Mouse (Mus musculus) heart, embryonic 16.5 days (tissue): ENCODE measurements around the gene Gm26566. TPM values are rescaled to one million over a fixed set of nuclear protein-coding genes. Genes with fewer than 3 reads are reported as not detected.
"Not testable (repeated sequence)": the region's sequence is repeated elsewhere in the genome, so short reads cannot be mapped to it uniquely, and the experiment has no call there.

Experiments used
- ATAC-seq: fragments of 200-750 bp; cut with Nextera tagmentation; replicated peaks from 2 replicates; pipeline ENCODE4 v1.8.0; 2017; ENCODE audit warnings: moderate number of reproducible peaks; ENCODE audit not compliant: insufficient read depth, low FRiP score; ENCODE audit errors: extremely low read depth
- H3K27ac ChIP-seq: fragments of 300-500 bp; sonication (generic); 2 replicates; pipeline ENCODE4 v1.5.1; 2014; ENCODE audit warnings: mild to moderate bottlenecking, low read length, control low read depth, moderate library complexity
- H3K27me3 ChIP-seq: fragments of 300-500 bp; sonication (generic); 2 replicates; pipeline ENCODE4 v1.6.1; 2014; ENCODE audit warnings: low read length, mixed read lengths; ENCODE audit not compliant: control insufficient read depth, insufficient read depth
- H3K36me3 ChIP-seq: fragments of 300-500 bp; sonication (generic); 2 replicates; pipeline ENCODE4 v1.6.1; 2014; ENCODE audit not compliant: control insufficient read depth, insufficient read depth
- H3K4me1 ChIP-seq: fragments of 300-500 bp; sonication (generic); 2 replicates; pipeline ENCODE4 v1.6.1; 2014; ENCODE audit warnings: low read length, mixed read lengths; ENCODE audit not compliant: control insufficient read depth, insufficient read depth
- H3K4me2 ChIP-seq: fragments of 300-500 bp; sonication (generic); 2 replicates; pipeline ENCODE4 v1.6.1; 2014; ENCODE audit warnings: low read depth, mild to moderate bottlenecking, control low read depth, low read length
- H3K4me3 ChIP-seq: fragments of 300-500 bp; sonication (generic); 2 replicates; pipeline ENCODE4 v1.5.1; 2014; ENCODE audit warnings: mild to moderate bottlenecking, control low read depth, low read length
- H3K9ac ChIP-seq: fragments of 300-500 bp; sonication (generic); 2 replicates; pipeline ENCODE4 v1.6.1; 2014; ENCODE audit warnings: low read length, control low read depth
- H3K9me3 ChIP-seq: fragments of 300-500 bp; sonication (generic); replicated peaks from 2 replicates; pipeline ENCODE4 v1.6.1; 2016; ENCODE audit warnings: low read length; ENCODE audit not compliant: control insufficient read depth
- WGBS: fragments of 180-500 bp; shearing (Covaris S2); extraction: QIAGEN DNeasy Blood & Tissue Kit; methylation state at CpG from one replicate; pipeline ENCODE4 v1.1.7; 2014; 5-methylcytosine and 5-hydroxymethylcytosine counted together
- polyA plus RNA-seq: library from polyadenylated mRNA; unstranded; fragments of >200 nt; fragmentation: Nextera tagmentation; extraction: Ambion mirVana; gene quantifications from 2 replicates; pipeline ENCODE4 v1.2.1, GENCODE M21; 2015

Gene Gm26566
- polyA plus RNA-seq, 1 experiment from 2014 or later = 0.76 TPM

DNA sequence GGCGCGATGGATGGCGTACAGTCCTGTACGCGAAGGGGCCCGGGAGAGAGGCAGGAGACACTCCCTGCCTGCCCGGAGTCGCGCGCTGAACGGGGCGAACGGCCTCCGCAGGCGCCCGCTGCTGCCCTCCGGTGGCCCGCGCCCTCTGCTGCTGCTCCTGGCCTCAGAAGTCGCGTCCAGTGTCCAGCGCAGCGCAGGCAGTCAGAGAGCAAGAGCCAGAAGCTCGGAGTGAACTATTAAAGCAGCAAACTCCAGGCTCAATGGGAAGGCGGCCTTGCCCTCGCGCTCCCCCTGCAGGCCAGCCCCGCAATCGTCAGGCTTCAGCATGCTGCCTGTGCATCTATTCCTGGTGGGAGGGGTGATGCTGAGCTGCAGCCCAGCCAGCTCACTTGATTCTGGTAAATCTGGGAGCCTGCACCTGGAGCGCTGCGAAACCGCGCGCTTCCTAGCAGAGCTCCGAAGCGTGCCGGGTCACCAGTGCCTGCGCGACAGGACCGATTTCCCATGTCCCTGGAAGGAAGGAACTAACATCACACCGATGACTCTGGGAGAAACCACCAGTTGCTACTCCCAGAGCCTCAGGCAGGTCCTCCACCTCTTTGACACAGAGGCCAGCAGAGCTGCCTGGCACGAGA lies 41.9 kb downstream of the Gm26566 start:
- H3K4me2 ChIP-seq = peak overlapping the region; percentile 53
- not testable (repeated sequence) for H3K4me1 ChIP-seq, H3K9me3 ChIP-seq, H3K27me3 ChIP-seq, ATAC-seq, H3K36me3 ChIP-seq
- H3K4me3 ChIP-seq = peak overlapping the region; percentile 32
- 2% methylated on average over 26 of the region's 42 CpGs for WGBS
- H3K9ac ChIP-seq = peak overlapping the region; percentile 38; the same call in 1 of the 2 replicates
- H3K27ac ChIP-seq = peak overlapping the region; percentile 61

Other genes with a start within 250 kb of the Gm26566 start
- gene Ifnb1, start 199.0 kb upstream of the Gm26566 start, polyA plus RNA-seq = not detected in 2 replicates
- gene Ifna15, start 163.6 kb upstream of the Gm26566 start, polyA plus RNA-seq = not detected in 2 replicates
- gene Ifna14, start 150.0 kb upstream of the Gm26566 start, polyA plus RNA-seq = not detected in 2 replicates
- not detected in 2 replicates for gene Ifna9, start 129.4 kb upstream of the Gm26566 start, polyA plus RNA-seq
- not detected in 2 replicates for gene Ifna12, start 118.4 kb upstream of the Gm26566 start, polyA plus RNA-seq
- gene C87499, start 87.4 kb upstream of the Gm26566 start, polyA plus RNA-seq = not detected in 2 replicates
- gene Ifna13, start 77.3 kb upstream of the Gm26566 start, polyA plus RNA-seq = not detected in 2 replicates
- not detected in 2 replicates for gene Ifna16, start 44.9 kb upstream of the Gm26566 start, polyA plus RNA-seq
- not detected in 2 replicates for gene Ifna2, start 37.9 kb upstream of the Gm26566 start, polyA plus RNA-seq
- gene Ifnab, start 30.4 kb upstream of the Gm26566 start, polyA plus RNA-seq = not detected in 2 replicates
- gene Klhl9, start 660 bp downstream of the Gm26566 start, polyA plus RNA-seq = 77.2 and 82.3 TPM in 2 replicates
- gene Gm13271, start 33.1 kb downstream of the Gm26566 start, polyA plus RNA-seq = not detected in 2 replicates
- 0.25 TPM in 2 replicates for gene Gm13283, start 38.3 kb downstream of the Gm26566 start, polyA plus RNA-seq
- gene Gm13290, start 52.0 kb downstream of the Gm26566 start, polyA plus RNA-seq = 0.39 and 0.45 TPM in 2 replicates
- not detected in 2 replicates for gene Gm13289, start 55.1 kb downstream of the Gm26566 start, polyA plus RNA-seq
- gene Gm13272, start 58.0 kb downstream of the Gm26566 start, polyA plus RNA-seq = not detected in 2 replicates
- 0.50 TPM in 1 of 2 replicates, not detected in the other for gene Ifnz, start 60.3 kb downstream of the Gm26566 start, polyA plus RNA-seq
- gene Gm13276, start 63.9 kb downstream of the Gm26566 start, polyA plus RNA-seq = not detected in 2 replicates
- gene Gm13277, start 66.8 kb downstream of the Gm26566 start, polyA plus RNA-seq = not detected in 2 replicates
- not detected in 2 replicates for gene Gm13278, start 69.7 kb downstream of the Gm26566 start, polyA plus RNA-seq
- gene Gm13275, start 72.7 kb downstream of the Gm26566 start, polyA plus RNA-seq = not detected in 2 replicates
- not detected in 2 replicates for gene Gm13279, start 75.6 kb downstream of the Gm26566 start, polyA plus RNA-seq
- gene Gm13285, start 77.9 kb downstream of the Gm26566 start, polyA plus RNA-seq = 0.72 and 1.6 TPM in 2 replicates
- gene Gm13287, start 81.4 kb downstream of the Gm26566 start, polyA plus RNA-seq = not detected in 2 replicates
- gene Gm13288, start 83.7 kb downstream of the Gm26566 start, polyA plus RNA-seq = not detected in 2 replicates
- gene Ifna7, start 94.4 kb downstream of the Gm26566 start, polyA plus RNA-seq = not detected in 2 replicates
- not detected in 2 replicates for gene Ifna11, start 98.2 kb downstream of the Gm26566 start, polyA plus RNA-seq
- gene Ifna6, start 105.6 kb downstream of the Gm26566 start, polyA plus RNA-seq = not detected in 2 replicates
- gene Ifna5, start 113.7 kb downstream of the Gm26566 start, polyA plus RNA-seq = not detected in 2 replicates
- not detected in 2 replicates for gene Ifna4, start 120.1 kb downstream of the Gm26566 start, polyA plus RNA-seq
- gene Ifna1, start 128.3 kb downstream of the Gm26566 start, polyA plus RNA-seq = not detected in 2 replicates
- gene Ifne, start 158.4 kb downstream of the Gm26566 start, polyA plus RNA-seq = not detected in 2 replicates